Mouse (Mus musculus): ENCODE results near the gene Zfp61.
"Not testable (repeated sequence)": the region's sequence is repeated elsewhere in the genome, so short reads cannot be mapped to it uniquely, and the experiment has no call there.

The Zfp61 gene

DNA sequence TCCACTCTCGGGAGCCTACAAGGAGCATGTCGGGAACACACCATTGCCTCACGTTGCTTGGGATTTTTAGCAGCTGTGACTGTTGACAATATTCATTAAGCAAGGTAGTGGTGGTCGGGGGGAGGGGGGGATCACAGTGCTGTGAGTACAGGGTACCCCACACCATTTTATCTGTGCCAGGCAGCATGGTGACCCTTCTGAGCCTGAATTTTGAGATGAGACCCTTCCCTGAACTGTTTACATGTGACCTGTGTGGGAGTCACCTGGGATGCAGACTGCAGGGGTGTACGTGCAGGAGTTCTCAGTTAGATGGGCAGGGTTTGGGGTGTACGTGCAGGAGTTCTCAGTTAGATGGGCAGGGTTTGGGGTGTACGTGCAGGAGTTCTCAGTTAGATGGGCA lies 4.6 kb downstream of the Zfp61 start:
- no peak for DNase-seq

DNA sequence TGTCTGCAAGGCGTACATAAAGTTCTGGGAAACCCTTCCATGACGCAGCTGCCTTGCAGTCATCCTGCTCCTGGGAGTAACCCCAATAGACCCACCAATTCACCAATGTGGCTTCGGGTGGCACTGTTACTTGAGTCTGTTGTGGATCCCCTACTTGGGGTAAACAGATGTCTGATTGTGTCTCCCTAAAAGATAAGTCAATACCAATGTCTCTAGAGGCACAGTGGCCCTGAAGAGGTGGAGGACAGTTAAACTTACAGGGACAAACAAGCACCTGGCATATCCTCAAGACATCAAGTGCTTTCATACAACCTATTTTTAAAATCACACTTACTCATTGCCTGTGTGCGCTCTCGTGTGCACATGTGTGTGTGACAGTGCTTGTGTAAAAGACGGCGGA lies 5.7 kb downstream of the Zfp61 start:
- DNase-seq = no peak

DNA sequence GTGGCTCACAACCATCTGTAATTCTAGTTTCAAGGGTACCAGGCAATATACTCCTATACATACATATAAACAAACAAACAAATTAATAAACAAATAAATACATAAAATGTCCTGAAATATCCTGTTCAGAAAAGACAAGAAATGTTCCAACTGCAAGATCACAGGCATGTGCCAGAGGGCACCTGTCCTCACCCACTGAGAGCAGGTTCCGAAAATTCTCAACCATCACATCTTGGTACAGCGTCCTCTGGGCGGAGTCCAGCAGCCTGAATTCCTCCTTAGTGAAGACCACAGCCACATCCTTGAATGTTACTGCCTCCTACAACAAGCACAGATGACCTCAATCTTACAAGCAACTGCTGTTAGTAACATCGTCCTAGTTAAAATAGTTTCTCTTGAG lies 6.3 kb downstream of the Zfp61 start:
- DNase-seq = no peak

DNA sequence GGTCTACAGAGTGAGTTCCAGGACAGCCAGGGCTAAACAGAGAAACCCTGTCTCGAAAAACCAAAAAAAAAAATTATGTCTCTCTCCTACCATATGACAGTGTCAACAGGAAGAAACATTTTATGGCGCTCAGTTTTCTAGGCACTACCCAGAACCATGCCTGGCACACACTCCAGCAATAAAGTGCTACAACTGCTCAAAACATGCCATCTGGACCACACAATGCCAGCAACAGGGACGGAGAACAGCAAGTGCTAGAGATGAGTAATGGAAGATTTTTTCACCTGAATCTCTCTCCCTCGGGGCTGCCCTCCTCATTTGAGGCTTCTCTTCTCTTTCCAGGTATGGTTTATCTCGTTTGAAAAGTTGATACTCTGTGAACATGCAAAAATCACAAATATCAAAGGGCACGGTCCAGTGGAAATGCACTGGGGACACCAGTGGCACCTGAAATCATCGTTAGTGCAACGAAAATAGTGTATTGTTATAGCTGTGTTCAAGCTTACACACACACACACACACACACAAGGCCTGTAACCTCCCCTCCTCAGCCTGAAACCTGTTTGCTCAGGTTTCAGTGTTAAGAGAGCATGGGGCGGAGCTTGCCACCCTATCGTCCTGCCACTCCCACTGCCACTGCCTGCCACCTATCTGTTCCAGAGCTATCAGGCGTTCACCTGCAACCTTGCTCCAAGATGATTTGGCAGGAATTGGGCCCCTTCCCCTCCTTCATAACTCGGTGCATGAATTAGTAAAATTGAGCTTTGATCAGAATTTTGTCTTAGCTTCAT lies 7.8 kb downstream of the Zfp61 start:
- DNase-seq = no peak

DNA sequence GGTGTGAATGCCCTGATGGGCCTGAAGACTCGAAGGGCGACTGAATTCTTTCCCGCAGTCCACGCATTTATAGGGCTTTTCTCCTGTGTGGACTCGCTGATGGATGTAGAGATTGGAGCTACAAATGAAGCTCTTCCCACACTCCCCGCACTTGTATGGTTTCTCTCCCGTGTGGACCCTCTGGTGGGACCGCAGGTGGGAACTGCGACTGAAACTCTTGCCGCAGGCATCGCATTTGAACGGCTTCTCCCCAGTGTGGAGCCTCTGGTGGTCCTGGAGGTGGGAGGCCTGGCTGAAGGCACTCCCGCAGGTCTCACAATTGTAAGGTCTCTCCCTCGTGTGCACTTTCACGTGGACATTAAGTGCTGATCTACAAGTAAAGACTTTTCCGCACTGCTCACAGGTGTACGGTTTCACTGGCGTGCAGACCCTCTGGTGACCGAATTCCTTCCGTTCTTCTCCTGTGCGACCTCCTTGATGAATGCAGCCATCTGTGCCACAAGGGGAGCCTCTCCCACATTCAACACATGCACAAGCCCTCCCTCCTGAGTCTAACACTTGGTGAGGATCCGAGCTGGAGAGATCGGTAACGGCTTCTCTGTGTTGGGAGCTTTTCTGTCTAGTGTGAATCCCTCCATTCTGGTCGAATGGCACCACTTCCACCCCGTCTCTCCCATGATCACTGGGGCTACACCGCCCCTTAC lies 9.5 kb downstream of the Zfp61 start:
- DNase-seq = no peak

DNA sequence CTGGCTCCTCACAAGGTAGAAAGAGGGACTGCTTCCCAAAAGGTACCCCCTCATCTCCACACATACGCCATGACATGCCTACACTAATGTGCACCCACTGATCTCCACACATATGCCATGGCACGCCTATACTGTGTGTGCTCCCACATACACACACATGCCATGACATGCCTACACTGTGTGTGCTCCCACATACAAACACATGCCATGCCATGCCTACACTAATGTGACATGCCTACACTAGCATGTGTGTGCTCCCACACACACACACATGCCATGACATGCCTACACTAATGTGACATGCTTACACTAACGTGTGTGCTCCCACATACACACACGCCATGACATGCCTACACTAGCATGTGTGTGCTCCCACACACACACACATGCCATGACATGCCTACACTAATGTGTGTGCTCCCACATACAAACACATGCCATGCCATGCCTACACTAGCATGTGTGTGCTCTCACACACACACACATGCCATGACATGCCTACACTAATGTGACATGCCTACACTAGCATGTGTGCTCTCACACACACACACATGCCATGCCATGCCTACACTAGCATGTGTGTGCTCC lies 10.8 kb downstream of the Zfp61 start:
- no peak for DNase-seq

DNA sequence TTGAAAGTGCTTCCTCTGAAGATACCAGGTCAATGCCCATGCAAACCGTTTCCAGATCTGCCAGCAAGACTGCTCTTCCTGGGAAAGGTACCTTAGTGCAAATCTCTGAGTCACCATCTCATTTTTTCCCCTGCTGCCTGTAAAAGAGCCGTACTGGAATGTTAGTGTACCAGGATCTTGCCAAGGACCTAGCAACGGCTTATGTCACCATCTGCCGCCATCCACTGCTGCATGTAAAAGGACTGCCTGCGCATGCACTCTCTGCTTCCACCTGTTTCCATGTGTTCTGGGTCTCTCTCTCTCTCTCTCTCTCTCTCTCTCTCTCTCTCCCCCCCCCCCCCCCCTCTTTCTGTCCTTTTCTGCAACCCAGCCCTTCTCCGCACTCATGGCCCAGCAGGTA lies 12.5 kb downstream of the Zfp61 start:
- no peak for DNase-seq

DNA sequence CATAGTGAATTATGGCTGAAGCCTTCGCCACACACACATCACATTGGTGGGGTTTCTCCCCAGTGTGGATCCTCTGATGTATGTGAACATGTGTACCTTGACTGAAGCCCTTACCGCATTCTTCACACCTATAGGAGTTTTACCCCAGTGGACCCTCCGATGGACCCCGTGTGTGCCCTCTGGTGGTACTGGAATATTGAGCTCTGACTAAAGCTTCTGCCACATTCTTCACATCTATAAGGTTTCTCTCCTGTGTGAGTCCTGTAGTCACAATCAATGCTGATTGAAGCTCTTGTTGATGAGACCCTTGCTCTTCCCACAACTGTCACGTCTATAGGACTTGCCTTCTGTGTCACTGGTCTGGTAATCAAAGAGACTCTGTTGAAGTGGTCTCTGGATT lies 13.4 kb downstream of the Zfp61 start:
- peak; percentile 15 to 18 for DNase-seq

DNA sequence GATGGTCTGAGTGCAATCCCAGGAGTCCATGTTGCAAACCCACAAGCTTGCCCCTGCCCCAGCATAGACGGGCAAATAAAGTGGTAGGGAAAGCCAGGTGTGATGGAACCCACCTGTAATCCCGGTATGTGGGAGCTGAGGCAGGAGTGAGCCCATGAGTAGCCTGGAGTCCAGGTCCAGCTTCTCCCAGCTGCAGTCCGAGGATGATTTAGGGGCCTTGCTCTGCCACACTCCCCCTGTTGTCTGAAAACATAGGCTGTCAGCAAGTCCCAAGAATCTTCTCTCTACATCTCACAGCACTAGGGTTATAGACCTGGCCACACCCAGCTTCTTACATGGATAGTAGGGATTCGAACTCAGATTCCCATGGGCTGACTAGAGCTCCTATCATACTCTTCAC lies 14.1 kb downstream of the Zfp61 start:
- no peak for DNase-seq

DNA sequence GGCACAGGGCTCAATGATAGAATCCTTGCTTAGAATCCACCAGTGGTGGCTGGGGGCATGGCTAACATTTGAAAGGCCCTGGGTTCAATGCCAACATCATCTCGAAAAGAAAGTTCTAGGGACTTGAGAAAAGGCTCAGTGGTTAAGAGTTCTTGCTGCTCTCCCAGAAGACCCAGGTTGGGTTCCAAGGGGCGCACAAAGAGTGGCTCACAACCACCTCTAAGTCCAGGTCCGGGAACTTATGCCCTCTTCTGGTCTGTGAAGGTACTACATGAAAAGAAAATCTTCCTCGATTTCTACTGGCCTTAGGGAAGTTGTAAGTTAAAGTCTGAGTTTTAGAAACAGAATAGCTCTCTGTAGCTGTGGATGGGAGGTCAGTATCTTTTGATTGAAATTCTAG lies 14.9 kb downstream of the Zfp61 start:
- DNase-seq = no peak

DNA sequence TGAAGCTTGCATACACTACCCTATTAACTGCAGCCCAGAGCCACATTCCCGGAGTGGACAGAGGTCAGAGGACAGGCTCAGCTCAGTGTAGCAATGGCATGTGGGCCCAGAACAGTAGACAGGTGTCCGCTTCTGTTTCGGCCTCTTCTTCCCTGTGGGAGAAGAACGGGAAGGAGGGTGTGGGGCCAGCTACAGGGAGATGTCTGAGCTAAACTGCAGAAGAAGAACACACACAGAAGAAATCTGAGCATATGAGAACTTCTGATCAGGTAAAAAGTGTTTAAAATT lies 20.2 kb downstream of the Zfp61 start:
- no peak for DNase-seq

DNA sequence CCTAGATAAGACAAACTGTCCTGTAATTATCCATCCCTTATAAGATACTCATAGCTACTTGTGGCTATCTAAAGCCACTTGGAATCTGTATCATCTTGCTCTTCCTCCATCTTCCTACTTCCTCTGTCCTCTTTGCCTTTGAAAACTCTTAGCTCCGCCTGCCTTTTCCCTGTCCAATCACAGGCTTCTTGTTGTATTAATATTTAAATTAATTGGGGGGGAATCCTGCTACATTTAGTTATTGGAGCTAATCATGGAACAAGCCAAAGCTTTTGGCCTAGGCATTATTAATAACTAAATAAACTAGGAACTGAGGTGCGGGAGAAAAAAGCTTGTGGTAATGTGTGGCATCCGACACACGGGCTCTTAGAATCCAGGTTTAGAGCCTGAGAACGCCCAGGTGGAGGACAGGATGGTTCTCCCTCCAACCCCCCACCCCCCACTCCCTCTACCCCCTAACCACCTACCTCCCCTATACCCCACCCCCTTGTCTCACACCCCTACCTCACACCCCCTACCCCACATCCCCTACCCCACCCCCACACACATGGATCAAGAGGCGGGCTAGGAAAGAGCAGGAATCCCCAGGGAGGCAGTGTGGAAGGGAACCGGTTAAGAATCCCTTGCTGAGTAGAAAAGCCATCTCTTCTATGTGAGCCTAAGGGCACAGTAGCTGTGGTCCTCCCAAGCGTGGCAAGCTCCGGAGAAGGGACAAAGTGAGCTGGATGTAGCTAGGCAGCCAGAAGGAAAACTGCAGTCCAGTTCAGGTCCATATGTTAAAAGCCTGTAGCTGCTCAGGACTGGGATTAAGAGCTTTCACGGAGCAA lies 20.8 kb downstream of the Zfp61 start:
- DNase-seq = no peak

DNA sequence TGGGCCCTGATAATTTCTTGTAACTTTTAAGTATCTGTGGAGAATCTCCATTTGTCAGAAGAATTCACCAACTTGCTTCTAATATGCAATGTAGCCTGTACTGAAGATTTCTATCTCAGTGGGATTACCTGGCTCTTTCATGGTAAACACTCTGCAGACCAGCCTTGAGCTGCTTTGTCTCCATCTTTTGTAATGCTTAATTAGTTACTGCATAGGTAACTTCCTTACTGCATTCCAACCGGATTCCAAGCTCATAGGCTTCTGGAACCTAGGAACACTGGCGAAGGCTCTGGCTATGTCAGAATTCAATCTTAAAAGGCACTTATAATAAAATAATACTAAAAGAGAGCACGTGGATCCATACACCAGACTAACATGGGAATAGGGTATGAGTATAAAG lies 22.3 kb downstream of the Zfp61 start:
- DNase-seq = not testable (repeated sequence)

DNA sequence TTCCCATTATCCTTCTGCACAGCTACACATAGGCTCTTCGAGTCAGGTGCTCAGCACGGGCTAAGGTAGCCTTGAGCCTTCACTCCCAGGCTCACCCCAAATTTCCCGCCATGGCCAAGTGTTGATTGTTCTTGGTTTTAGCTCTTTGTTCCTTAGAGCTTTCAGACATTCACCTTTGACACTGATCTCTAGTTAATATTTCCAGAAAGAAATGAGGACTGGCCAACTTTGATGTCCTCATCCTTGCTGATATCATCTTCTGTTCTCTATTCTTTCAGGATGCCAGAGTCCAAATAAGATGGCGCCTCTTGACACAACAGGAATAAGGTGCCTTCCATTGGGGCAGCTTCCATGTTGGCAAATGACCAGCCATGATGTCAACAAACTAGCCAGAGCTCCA lies 26.6 kb downstream of the Zfp61 start:
- no peak for DNase-seq

DNA sequence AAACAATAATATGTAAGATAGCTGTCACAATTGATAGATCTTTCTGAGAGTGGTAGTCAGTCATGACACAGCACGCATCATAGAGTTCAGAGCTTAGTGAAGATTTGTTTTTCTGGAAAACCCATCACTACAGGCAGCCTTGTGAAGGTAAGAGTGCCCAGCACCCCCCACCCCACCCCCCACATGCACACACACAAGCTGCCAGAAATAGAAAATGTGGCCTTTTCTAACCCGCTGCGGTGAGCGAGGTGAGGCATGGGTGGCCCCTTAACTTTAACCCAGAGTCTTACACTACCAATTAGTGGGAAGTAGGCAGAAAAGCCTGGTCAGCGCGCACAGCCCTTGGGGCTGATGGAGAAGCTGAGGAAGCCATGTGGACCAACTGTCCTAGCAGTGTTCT lies 29.8 kb downstream of the Zfp61 start:
- DNase-seq = no peak

DNA sequence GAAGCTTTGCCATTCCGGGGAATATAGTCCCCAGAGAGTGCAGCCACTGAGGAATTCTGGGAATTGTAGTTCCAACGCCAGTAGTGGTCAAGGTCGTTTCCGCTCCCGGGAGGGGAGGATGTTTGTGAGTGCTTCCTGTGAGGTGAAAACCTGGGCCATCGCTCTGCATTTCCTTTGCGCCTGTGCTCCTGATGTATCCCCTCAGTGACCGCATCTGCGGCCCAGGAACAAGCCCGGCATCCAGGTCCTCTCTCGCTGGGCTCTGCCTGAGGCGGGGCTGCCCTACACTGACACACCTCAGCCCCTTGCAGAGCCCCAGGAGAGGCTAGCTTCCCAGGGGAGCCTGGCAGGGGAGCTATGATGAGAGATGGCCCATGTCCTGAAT lies 30.8 kb downstream of the Zfp61 start, which contains the start of gene Zfp93:
TSS of gene Zfp93 (plus strand) at position 133 of the 385 bp plus-strand sequence.
- DNase-seq = peak; percentile 10 to 17

DNA sequence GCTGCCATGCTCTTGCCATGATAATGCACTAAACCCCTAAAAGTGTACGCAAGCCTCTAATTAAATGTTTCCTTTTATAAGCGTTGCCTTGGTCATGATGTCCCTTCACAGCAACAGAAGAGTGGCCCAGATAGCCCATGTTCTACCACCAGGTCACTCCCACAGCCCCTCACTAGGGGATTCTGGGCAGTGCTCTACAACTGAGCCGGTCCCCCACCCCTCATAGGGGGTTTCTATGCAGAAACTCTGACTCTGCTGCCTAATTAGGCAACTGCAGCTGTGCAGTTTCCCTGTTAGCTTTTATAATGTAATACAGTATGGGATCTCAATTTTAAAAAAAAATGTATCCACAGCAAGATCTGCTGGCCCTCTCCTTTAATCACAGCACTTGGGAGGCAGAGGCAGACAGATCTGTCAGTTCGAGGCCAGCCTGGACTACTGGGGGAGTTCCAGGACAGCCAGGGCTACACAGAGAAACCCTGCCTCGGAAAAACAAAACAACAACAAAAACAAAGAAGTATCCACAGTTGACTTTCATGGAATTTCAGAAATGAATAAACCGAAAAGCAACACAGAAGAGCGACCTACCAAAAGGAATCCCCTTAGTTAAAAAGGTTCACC lies 31.3 kb downstream of the Zfp61 start:
- DNase-seq = no peak

DNA sequence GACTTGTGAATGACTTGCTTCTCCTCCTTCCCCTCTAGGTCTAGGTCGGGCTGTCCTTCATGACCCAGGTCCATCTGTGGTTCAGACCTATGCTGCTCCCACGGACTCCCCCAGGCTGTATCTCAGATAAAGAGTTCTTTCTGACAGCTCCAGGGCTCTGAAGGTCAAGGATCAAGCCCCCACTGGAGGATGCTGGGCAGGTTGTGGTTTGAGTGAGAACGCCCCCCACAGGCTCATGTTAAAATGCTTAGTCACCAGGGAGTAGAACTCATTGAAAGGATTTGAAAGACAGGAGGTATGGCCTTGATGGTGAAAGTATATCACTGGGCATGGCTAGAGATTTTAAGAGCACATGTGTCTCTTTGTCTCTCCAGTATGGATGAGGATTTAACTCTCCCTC lies 31.8 kb downstream of the Zfp61 start:
- no peak for DNase-seq

DNA sequence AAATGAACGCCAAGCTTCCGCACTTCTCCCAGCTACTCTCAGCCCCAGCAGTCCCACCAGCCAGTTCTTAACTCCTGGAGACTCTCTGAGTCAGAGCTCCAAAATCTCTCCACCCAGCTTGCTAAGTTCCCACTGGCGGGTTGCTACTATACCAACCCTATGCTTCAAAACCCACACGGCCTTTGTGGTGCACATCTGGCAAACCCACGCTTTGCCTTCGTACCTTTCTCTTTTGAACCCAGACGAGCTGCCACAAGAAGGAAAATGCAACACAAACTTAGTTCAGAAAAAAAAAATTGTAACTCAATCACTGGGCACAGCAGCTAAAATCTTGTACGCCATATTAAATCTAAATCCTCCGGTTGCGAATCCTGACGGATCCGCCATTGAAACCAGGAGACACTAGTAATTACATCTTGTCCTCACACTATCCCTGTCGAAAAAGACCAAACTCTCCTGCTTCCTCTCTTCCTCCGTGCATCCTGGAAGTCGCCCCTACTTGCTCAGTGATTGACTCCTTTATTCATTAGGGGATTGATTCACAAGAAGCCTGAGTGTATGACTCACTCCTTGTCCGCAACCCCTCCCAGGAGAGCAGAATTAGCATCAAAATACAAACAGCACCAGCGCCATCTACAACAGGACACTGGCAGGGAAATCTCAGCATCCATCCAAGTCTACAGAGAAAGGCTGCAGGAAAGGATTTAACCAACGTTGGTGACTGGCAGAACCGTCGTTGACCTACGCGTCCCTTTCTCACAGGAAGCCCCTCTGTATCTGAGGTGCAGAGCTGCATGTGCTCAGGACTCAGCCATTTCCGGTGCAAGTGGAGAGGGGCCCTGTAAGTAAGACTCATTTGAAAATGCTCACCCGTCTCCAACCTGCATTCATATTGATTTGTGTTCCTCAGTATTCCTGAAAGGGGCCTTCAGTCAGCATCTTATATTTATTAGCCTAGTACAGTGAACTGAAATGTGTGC lies 32.6 kb downstream of the Zfp61 start:
- no peak for DNase-seq

DNA sequence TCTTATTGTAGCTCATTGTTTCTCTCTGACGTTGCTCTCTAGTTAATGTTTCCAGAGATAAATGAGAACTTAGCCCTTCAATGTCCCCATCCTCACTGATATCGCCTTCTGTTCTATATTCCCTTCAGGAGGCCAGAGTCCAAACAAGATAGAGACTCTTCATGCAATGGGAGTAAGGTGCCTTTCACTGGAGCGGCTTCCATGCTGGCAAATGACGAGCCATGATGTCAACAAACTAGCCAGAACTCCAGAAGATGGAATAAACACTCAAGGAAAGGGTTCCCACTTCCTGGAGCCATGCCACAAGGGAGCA lies 41.1 kb downstream of the Zfp61 start:
- no peak for DNase-seq

DNA sequence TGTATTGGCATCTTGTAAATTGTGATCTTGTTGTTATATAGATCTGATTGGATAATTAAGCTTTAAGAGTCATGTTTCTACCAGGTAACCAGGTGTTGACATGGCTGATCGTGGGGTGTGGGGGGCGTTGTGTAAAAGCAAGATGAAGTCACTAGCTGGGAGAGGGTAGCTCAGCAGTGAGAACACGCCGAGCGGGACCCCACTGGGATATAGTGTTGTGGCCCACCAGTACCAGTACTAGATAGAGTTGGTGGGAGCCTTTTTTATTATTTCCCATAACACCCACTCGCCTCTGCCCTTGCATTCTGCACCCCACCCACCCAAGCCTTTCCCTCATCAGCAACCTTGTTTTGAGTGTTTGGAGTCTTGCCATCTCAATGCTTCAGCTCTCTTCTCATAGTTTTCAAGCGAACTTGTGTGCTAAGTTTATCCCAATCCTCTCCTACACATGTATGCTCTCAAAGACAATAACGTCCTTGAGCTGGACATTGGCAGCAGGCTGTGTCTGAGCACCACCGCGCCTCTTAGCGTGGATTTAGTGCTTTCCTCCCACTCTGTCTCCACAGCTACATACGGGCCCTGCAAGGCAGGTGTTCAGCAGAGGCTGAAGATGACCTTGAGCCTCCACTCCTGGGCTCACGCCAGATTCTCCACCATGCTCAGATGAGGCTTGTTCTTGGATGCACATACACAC lies 41.6 kb downstream of the Zfp61 start:
- DNase-seq = no peak
